Mouse (Mus musculus) liver, embryonic 14.5 days (tissue): ENCODE measurements around the gene Wasf1.

Source experiments
- CTCF ChIP-seq: IDR thresholded peaks from 2 replicates; pipeline ENCODE4 v1.5.1; 2016; ENCODE audit warnings: antibody characterized with exemption, low read depth, control low read depth
- EP300 ChIP-seq: IDR thresholded peaks from 2 replicates; pipeline ENCODE4 v1.6.1; 2016; ENCODE audit warnings: antibody characterized with exemption, low read depth

GRCm38 (mm10) chr10:40856703-40857102 lies 26.6 kb upstream of the Wasf1 start:
- TF ChIP-seq CTCF (no peak), EP300 (no peak)
